Mouse (Mus musculus): ENCODE measurements around the gene Cfap157.

DNA sequence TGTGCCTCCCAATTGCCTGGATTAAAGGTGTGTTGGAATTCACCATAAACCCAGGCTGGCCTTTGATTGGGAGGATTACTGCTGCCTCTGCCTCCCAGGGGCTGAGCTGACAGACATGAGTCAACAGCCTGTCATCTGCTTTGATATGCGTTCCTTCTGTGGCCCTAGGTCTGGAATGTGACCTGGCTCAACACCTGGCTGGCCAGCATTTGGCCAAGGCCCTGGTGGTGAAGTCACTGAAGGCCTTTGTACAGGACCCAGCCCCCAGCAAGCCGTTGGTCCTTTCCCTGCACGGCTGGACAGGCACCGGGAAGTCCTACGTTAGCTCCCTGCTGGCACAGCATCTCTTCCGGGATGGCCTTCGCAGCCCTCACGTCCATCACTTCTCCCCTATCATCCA, 25.7 kb downstream of the Cfap157 start:
- TF ChIP-seq POLR2A (IDR thresholded peaks at IDR 0.05; ENCODE audit: borderline replicate concordance, extremely low read depth, low read depth, low read length) = no peak
- TF ChIP-seq CTCF (IDR thresholded peaks at IDR 0.05; ENCODE audit: insufficient read depth, low read length) = no peak
